Mouse (Mus musculus) mammary gland, adult 2 months (tissue): ENCODE results near the gene Smim11. TPM values are rescaled to one million over a fixed set of nuclear protein-coding genes. Genes with fewer than 3 reads are reported as not detected.

Experiments
- polyA plus RNA-seq: library from polyadenylated mRNA; depleted of rRNA; stranded (reverse); fragments of >200 nt; gene quantifications from 2 replicates; pipeline ENCODE4 v1.2.3, GENCODE M21; 2012; ENCODE audit warnings: low replicate concordance; rRNA removed

Gene Smim11
- 28.6 and 31.3 TPM in 2 replicates for polyA plus RNA-seq

DNA sequence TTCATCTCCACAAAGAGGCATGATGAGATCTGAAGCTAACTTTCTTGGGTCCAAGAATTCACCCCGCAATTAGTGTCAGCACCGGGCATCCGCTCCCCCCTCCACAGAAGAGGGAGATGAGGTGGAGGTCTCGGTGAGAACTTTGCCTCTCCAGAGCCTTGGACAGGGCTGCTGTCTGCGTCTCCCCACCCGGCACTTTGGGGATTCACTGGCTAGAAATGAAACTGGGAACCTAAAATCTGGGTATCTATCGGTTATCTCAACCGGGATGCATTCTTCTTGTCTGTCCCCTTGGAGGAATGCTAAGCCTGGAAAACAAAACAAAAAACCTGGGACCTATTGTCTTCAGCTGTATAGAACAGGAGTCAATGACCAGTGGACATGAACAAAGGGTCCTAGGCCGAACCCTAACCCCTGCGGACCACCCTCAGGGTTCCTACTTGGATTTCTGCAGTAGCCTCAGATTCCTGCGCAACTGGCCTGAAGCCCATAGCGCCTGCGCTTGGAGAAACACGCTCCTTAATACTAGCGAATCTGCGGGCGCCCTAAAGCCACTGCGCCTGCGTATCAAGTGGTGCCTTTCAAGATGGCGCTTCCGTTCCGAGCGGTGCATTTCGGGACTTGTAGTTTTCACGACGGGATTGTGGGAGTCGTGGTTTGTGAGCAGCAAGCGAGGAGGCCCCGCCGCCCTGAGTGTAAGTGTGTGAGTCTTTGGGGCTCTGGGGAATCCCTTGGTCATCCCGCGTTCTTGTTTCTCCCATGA lies at the start of gene Smim11:
Gene Smim11 (plus strand): TSS at position 638 of the 763 bp plus-strand sequence.

DNA sequence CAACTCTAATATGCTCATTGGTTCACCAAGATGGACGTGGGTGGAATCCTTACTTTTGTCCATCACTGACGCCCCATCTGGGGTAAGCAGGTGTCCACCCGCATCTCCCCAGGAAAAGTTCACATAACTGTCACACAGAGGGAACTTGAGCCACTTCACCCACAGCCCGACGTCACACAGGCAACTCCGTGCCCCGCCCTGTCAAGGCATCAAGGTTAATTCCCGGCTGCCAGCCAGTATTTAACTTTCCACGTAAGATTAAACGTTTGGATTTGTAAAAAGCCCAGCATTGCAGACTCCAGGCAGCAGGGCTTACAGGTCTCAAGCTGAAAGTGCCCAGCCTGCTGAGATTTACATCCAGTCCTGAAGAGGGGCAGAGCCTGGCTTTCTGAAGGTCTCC lies 9.0 kb upstream of the Smim11 start, which contains the start of gene Kcne2:
Gene Kcne2 (plus strand): TSS at position 289 of the 400 bp plus-strand sequence.

DNA sequence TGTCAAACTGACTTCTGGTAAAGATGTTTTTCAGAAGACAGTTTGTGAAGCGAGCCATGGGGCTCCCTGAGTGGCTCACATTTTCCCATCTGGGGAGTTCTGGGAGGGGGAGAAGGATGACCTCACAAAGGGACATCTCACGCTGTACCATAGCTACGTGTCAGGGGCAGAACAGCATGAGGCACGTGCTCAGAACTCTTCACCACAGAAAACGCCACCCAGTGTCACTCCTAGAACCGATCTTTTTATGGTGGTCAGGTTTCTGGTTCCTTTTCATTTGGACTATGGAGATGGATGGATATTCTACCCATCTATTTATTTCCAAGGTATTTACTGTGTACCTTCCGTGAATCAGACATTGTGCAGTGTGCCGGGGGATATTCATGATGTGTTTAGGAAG lies 20.3 kb downstream of the Smim11 start, which contains the start of gene Fam243:
Gene Fam243 (minus strand): TSS at position 101 of the 400 bp plus-strand sequence.

DNA sequence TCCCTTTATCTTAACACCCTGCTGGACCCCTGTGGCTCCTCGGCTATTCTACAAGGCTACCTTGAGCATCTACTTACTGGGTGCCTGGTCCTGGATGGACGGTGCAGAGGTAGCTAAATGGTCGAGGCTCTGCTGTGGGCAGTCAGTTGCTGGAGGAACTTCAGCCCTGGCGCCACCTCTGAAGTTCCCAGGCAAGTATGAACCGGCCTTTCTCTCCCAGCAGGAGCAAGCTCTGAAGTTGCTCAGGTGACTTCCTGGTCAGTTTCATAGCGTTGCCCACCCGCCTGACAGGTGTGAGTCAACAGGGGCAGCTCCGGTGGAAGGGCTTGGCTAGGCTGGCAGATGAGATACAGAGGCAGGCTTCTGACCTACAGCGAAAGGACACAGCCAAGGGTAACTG lies 58.1 kb downstream of the Smim11 start, which contains the start of gene Kcne1:
Gene Kcne1 (minus strand): TSS at position 240 of the 400 bp plus-strand sequence.

Other genes starting within 250 kb of the Smim11 start
- gene Mrps6, start 243.0 kb upstream of the Smim11 start, polyA plus RNA-seq, result 49.0 and 53.4 TPM in 2 replicates
- gene Gm49711, start 243.0 kb upstream of the Smim11 start, polyA plus RNA-seq, result not detected in 2 replicates
- 3.6 and 7.7 TPM in 2 replicates for gene Slc5a3, start 243.0 kb upstream of the Smim11 start, polyA plus RNA-seq
- not detected in 2 replicates for gene Kcne2, start 8.9 kb upstream of the Smim11 start, polyA plus RNA-seq
- not detected in 2 replicates for gene Fam243, start 20.2 kb downstream of the Smim11 start, polyA plus RNA-seq
- not detected in 2 replicates for gene Kcne1, start 58.2 kb downstream of the Smim11 start, polyA plus RNA-seq
- gene Rcan1, start 169.6 kb downstream of the Smim11 start, polyA plus RNA-seq, result 10.2 and 16.1 TPM in 2 replicates
- gene Clic6, start 184.4 kb downstream of the Smim11 start, polyA plus RNA-seq, result 2.5 and 3.5 TPM in 2 replicates